Mouse (Mus musculus) brain, embryonic 14.5 days (tissue): Measurements from ENCODE around the gene Dapp1. TPM values are rescaled to one million over a fixed set of nuclear protein-coding genes. Genes with fewer than 3 reads are reported as not detected.
"Not testable (repeated sequence)": the region's sequence is repeated elsewhere in the genome, so short reads cannot be mapped to it uniquely, and the experiment has no call there.

Experiments
- DNase-seq: peaks from one replicate; pipeline ENCODE4 v3.0.0-alpha.2; 2011; ENCODE audit warnings: low read depth
- CTCF ChIP-seq: fragments of 200-500 bp; IDR thresholded peaks from 2 replicates; pipeline ENCODE4 v1.5.1; 2012; ENCODE audit warnings: inconsistent platforms, mild to moderate bottlenecking, moderate library complexity, borderline replicate concordance; ENCODE audit not compliant: insufficient read depth, insufficient read length; ENCODE audit errors: extremely low read depth
- POLR2A ChIP-seq: fragments of 200-500 bp; IDR thresholded peaks from 2 replicates; pipeline ENCODE4 v1.6.1; 2012; ENCODE audit warnings: mild to moderate bottlenecking, inconsistent platforms, borderline replicate concordance; ENCODE audit not compliant: poor library complexity, insufficient read depth, insufficient read length, severe bottlenecking; ENCODE audit errors: extremely low read depth
- polyA plus RNA-seq: library from polyadenylated mRNA; depleted of rRNA; stranded (reverse); fragments of >200 nt; gene quantifications from 2 replicates; pipeline ENCODE4 v1.2.3, GENCODE M21; 2012

The Dapp1 gene
- polyA plus RNA-seq, 1 experiment = 1.9 TPM

DNA sequence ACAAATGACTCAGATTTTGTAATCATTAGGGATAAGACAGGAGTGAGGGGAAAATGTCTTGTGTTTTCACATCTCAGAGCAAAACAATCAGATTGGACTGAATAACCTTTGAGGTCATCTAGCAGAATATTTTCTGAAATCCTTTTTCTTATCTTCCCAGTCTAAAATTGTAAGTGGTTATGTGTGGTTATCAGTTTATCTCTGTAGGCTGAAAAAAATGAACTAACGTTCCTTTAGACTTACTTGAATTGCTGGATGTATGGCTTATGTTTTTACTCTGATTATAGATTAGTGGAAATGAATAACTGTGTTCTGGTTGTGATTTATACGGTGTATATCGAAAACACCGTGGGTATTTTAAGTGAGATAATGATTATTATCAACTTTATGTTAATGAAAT is 60.8 kb downstream of the Dapp1 start:
- TF ChIP-seq POLR2A (no peak), CTCF (no peak)

GRCm38 (mm10) chr3:137919398-137919797 is 61.9 kb downstream of the Dapp1 start:
- no peak for TF ChIP-seq POLR2A
- no peak for TF ChIP-seq CTCF
- no peak for DNase-seq

More for the DNA sequence above, 60.8 kb downstream of the Dapp1 start:
- DNase-seq = no peak

GRCm38 (mm10) chr3:137918932-137919311 is 62.4 kb downstream of the Dapp1 start:
- DNase-seq = peak; percentile 38
- TF ChIP-seq CTCF (no peak), POLR2A (no peak)

DNA sequence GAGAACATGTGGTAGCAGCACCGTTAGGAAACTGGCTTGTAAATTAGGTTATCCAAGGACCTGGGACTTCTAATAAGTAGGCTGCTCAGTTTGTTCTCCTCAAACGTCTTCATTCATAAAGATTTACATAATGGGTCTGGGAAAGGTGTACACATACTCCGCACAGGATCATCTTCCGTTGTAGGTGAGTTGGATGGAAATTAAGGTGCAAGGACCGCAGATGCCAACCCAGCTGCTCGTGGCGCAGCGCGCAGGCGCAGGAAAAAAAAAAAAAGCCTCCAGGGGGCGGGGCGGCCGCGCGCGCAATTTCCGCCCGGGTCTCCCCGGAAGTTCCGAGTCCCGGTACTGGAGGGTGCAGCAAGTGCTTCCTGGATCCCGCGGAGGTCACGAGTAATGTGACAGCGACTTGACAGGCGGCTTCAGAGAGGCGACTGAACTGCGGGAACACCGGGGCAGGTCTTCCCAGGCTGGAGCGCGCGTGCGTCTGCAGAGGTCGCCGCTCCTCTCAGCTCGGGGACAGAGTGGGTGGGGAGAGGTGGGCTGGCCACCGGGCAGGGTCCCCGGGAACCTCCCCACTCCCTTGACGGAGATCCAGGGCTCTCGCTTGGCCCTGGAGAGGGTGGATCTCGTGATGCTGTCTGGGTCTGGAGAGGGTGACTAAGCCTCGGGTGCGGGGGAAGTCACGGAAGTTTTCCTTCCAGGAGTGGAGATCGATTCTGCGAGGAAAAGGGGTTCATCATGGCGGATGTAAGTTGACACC is 63.0 kb downstream of the Dapp1 start, which contains the start of gene Lamtor3:
Lamtor3 (plus strand) TSS at position 335 of the 760 bp plus-strand sequence.
- peak; percentile 96 for DNase-seq

DNA sequence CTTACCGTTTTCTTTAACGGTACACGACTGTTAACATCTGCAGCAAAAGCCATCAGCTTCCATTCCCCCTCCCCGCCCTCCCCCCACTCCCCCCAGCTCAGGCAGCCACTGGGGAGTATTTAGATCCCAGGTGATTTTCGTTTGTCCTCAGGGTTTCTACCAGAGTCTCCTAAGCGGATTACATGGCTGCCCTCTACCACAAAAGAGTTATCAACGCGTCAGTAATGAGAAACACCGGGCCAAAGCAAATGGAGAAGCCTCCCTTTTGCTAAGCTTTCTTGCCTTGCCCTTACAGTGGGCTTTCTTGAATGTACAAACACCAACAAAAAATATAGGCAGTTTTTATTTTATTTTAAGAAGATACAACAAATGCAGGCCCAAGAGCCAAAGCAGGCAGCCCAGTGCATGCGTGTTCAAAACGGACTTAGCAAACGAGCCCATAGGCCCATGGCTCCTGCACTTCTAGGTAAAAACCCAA is 63.6 kb downstream of the Dapp1 start:
- no peak for TF ChIP-seq POLR2A
- no peak for DNase-seq

More for the DNA sequence above, 63.0 kb downstream of the Dapp1 start, which contains the start of gene Lamtor3:
- TF ChIP-seq POLR2A = peak; percentile 30; the same call in 1 of the 2 replicates
- TF ChIP-seq CTCF = no peak

DNA sequence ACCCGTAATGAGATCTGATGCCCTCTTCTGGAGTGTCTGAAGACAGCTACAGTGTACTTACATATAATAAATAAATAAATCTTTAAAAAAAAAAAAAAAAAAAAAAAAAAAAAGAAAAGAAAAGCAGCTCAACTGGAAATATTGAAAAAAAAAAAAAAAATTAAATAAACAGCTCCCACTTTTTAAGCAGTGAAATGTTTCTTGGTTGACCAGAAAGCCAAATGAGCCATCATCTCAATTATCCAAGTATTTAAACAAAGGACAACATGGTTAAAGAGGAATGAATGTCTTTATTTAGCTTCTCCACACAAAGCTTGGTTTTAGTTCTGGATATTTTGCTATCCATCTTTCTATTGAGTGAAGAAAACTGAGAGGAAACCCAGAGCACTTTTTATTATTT is 66.8 kb downstream of the Dapp1 start:
- DNase-seq = not testable (repeated sequence)

DNA sequence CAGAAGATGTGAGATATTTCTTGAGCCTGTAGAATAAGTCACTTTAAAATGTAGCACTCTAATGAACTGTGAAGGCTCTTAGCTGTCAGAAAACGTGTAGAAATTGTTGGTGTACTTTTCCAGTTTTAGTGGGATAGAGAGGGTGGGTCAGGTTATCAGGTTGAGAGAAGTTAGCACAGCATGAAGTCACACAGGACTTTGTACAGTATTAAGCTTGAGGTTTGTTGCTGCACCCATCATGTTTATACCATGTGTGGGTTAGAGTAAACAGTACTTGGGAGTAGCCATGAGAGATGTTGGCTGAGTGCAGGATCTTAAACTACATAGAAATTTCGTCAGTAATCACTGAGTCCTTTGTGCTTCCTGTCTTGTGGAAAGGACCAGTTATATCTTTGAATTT is 68.3 kb downstream of the Dapp1 start:
- no peak for DNase-seq
- TF ChIP-seq POLR2A (no peak), CTCF (no peak)

- TF ChIP-seq POLR2A (no peak), CTCF (no peak)
- DNase-seq = peak; percentile 83
Observed at GRCm38 (mm10) chr3:137900149-137900548, 81.2 kb downstream of the Dapp1 start.

DNA sequence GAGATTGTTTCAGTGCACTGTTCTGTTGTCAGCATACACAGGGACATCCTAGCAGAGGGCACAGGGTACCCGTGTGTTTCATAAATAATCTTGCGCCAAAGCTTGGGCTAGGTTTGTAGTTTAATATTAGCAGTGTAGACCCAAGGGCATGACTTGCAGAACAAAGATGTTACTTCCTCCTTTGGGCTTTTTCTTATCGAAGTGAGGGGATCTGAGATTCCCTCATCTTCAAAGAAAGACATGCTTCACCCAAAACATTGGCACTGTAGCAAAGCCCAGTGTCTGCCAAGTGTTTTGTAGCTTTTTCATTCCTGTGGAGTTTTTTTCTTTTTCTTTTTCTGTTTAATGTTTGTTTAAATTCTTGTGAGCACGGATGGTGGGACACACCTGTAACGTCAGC is 83.7 kb downstream of the Dapp1 start:
- TF ChIP-seq POLR2A (no peak), CTCF (no peak)
- DNase-seq = no peak

DNA sequence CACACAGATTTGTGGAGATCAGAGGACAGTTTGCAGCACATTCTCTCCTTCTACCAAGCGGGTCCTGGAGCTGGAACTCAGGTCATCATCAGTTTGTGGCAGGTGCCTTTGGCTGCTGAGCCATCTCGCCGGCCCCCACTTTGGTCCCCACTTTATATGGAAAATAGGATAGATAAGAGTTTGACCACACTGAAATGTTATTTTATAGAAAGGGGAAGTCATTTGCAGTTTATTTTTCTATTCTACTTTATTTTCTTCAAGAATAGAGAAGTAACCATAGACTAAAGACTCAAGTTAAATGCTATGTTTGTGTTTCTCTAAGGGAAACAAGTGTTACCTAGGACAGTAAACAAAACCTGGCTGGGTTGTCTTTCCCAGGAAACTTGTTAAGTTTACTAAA is 84.5 kb downstream of the Dapp1 start:
- DNase-seq = no peak
- TF ChIP-seq POLR2A (no peak), CTCF (no peak)

DNA sequence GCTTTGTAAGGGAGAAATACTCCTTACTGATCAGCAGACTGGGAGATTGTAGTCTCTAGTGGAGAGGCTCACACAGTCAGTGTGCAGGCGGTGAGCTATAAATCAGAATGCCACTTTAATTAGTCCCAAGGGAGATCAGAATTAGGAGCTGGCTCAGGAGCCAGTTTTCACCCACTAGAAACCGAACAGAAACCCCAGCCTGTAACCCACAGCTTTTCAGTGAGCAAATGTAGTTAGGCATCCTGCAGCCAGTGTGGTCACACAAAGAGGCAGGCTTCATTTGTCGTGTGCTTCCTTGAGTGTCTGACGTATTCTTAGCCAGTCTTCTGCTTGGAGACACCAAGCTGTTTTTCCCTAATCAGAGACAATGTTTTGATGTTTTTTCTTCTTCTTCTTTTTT is 85.0 kb downstream of the Dapp1 start:
- DNase-seq = no peak
- TF ChIP-seq CTCF (no peak), POLR2A (no peak)

DNA sequence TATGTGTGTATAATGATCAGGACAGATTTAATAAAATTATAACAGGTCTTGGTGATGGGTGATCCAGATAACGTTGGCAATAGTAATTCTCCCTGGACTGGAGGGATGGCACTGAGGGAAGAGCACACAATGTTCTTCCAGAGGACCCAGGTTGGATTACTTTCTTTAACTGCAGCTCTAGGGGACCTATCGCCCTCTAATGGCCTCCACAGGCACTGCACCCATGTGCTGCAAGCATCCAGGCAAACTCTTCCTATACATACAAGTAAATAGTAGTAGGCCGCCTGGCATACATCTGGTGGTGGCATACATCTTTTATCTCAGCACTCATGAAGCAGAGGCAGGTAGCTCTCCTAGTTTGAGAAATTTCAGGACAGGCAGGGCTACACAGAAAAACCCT is 86.1 kb downstream of the Dapp1 start:
- DNase-seq = no peak
- TF ChIP-seq POLR2A = no peak
- TF ChIP-seq CTCF = peak; percentile 44; the same call in 1 of the 2 replicates
